Mouse (Mus musculus): Measurements from ENCODE around the gene Exoc3l.

The Exoc3l gene

DNA sequence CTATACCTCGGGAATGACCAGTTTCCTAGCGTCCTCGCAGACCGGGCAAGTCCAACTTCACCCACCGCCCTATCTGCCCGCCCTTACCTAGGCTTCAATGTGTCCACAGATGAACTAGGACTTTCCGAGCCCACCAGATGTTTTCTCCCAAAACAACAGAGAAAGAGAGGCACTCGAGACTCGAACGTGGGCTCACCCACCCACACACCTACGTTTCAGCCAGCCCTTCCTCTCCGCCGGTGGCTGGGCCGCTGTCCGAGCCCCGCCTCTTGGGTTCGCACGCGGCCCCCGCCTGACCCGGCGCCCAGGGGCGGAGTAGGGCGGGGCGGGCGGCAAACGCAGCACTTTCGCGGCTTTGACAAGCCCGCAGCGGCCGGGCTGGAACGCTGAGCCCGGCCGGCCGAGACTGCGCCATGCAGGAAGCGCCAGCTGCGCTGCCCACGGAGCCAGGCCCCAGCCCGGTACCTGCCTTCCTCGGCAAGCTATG lies 26.4 kb downstream of the Exoc3l start, which contains the start of gene Hsf4:
Gene Hsf4, plus strand, starts transcription at position 341 of the 487 bp plus-strand sequence.
- peak; percentile 82 to 90 for DNase-seq (ENCODE audit: inconsistent age in 2 of 2, low spot score in 1 of 2)

DNA sequence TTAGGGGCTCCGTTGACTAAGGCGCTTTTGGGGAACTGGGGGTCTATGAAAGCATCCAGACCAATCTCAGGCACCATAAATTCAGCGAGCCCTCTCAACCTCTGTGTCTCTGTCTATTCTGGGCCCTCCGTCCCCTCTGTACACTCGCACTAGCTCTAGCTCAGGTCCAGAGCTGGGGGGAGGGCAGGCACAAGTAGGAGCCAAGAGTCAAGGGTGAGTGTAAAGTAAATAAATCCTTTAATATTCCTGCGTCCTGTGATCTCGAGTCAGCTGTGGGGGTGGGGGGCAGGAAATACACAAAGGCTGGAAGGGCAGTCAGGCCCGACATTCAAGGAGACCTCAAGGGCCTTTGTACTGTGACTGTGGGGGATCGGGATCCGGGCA lies 26.8 kb downstream of the Exoc3l start:
- no peak for DNase-seq (ENCODE audit: inconsistent age in 2 of 2, low spot score in 1 of 2)

- peak; percentile 49 to 71 for DNase-seq (ENCODE audit: inconsistent age in 2 of 2, low spot score in 1 of 2)
Measured at GRCm38 (mm10) chr8:105268342-105269074, 27.4 kb downstream of the Exoc3l start.

DNA sequence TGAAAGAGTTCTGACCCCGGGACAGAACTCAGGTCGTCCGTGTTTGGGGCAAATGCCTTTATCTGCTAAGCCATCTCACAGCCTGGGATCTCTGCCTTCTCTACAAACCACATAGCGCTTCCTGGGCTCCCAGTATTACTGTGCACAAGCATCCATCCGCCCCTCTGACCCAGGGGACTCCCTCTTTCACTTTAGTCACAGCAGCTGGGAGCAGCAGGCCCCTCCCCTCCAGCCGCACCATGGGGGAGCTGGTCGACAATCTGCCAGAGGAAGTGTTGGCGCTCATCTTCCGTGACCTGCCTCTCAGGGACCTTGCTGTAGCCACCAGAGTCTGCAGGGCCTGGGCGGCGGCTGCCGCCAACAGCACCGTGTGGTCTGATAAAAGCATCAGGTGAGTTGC lies 29.1 kb downstream of the Exoc3l start:
- DNase-seq (ENCODE audit: inconsistent age in 2 of 2, low spot score in 1 of 2), result peak in 1 of 2 experiments; percentile 8

DNA sequence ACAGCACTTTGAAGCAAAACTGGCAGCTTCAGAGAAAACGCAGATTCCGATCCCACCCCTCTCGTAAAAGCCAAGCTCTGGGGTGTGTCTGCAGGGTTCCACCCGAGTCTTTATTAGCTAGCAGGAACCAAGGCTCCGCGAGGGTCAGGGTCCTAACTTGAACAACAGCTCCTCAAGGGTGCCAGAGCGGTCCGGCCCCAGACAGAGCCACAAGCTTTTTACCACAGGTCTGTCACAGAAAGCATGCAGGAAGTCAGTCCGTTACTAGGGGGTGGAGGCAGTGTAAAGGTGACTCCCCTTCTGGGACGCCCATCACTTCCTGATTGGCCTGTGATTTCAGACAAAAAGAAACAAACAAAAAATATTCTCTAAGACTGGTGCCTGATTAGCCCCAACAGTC lies 30.8 kb downstream of the Exoc3l start:
- peak; percentile 20 to 62 for DNase-seq (ENCODE audit: inconsistent age in 2 of 2, low spot score in 1 of 2)

DNA sequence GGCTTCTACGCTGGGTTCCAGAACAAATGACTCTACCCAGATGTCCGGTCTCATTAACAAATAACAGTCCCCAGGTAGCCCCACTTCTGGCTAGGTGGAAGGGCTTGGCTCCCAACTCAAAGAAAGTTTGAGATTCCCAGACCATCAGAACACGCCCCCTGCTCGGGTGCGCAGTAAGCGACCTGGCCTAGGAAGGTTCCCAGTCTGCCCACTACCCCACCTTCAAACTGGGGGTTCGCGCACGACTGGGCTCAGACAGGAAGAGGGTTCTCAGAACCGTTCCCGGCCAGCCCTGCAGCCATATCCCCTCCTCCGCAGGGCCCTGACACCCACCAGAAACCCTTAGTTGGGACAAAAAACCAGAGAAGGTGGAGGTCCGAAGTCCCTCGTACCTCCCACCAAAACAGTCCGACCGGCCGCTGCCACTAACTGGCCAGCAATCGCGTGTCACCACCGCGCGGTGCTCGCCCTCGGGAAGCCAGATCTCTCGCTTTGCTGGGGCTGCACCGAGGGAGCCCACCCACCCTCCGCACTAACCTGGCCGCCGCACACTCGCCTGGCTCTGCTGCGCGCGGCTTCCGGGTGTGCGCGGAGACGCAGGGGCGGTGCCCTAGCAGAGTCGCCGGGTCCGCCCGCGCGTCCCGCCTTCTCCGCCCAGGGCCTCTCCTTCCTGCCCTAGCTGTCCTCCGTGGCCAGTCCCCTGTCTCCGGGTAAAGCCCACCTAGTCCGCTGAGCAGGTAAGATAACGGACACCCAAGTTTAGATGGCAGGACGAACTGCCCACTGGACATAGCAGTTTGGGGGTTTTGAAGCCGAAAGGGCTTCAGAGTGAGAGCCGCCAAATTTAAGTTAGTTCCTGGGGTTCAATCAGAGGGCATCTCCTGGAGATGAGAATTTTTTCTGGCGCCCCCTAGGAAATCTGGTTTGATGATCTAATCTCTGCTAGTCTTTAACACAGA lies 31.6 kb downstream of the Exoc3l start, which contains the start of the genes Tradd and Fbxl8:
Gene Tradd, minus strand, starts transcription at position 586 of the 959 bp plus-strand sequence.
Gene Fbxl8, plus strand, starts transcription at position 625 of the 959 bp plus-strand sequence.
- peak; percentile 88 to 94 for DNase-seq (ENCODE audit: inconsistent age in 2 of 2, low spot score in 1 of 2)

GRCm38 (mm10) chr8:105263244-105263912 lies 32.5 kb downstream of the Exoc3l start:
- DNase-seq (ENCODE audit: inconsistent age in 2 of 2, low spot score in 1 of 2), result no peak

DNA sequence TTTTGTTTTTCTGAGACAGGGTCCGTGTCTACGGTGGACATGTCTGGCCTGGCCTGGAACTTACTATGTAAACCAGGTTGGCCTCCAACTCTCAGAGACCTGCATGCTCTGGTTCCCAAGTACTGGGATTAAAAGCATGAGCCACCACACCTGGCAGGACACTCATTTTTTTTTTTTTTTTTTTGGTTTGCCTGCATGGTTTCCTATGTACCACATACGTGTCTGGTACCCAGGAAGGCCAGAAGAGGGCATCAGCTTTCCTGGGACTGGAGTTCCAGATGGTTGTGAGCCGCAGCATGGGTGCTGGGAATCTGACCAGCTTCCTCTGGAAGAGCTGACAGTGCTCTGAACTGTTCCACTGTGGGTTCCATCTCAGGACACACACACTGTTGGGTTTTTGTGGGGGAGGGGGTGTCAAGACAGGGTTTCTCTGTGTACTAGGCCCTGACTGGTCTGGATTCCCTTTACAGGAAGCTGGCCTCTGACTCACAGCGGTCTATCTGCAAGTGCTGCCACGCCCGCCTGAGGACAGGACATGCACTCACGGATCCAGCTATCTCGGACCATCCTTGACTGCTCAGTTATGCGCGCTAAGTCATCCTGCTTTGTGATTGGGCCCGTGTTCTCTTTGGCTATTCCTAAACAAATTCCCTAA lies 34.4 kb downstream of the Exoc3l start:
- no peak for DNase-seq (ENCODE audit: inconsistent age in 2 of 2, low spot score in 1 of 2)

DNA sequence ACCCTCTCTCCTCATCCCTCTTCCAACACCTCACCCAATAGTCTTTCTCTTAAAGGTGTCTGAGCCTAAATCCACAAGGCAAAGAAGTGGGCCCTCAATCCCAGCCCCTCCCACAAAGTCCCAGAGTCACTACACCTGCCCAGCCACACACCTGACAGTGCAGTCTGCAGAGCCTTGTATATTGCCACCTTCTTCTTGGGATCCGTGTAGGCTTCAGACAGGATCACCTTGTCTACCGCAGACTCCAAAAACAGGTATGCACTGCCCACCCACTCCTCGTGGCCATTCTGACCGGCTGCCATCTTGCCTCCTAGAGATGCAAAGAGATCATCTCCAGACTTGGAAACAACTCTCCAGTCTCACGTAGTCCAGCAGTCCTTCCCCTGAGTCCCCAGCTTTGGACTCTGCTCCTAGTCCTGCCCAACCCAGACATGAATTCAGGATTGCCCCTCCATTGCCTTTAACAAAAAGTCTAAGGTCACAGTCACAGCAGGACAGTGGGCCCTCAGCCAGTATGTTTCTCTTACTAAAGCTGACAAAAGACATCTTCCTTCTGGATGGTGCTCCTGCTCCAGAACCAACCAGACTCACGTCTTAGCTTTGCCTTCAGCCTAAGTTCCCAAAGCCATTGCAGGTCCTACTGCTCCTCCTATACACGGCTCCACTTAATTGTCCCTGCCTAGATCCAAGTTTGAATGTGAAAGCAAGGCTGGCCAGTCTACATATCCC lies 35.4 kb downstream of the Exoc3l start:
- no peak for DNase-seq (ENCODE audit: inconsistent age in 2 of 2, low spot score in 1 of 2)

- peak; percentile 77 to 92 for DNase-seq (ENCODE audit: inconsistent age in 2 of 2, low spot score in 1 of 2)
Measured at GRCm38 (mm10) chr8:105259721-105260320, 36.1 kb downstream of the Exoc3l start.

DNA sequence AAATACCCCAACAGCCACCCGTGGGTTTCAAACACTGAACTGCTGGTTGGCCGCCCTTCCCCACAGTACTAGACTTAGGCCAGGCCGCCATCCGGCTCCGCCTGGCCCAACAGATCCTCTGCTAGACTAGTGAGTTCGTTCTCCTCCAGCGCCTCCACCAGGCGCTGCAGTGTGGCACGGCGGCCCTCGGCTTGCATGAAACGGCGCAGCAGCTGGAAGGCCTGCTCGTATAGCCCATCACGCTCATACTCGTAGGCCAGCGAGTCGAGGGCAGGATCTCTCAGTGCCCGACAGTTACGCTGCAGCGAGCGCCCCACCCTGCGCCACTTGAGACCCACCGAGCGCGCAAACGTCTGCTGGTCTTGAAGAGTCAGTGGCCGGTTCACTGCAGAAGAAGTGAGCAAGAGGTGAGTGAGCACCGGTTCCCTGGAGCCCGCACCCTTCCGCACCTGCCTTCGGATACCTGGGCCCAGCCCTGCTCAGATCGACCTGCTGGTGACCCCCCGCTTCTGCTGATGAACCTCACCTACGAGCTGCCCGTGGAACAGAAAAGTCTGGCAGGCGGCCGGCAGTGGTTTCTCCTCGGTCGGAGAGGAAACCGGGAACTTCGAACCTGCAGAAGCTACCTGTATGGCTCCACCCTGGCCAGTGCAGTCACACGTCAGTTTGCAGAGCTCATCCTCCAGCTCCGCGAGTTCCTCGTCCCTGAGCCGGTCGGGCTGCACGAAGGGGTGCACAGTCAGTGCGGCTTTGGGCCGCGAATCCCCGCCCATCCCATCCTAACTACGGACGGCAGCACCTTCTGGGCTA lies 36.8 kb downstream of the Exoc3l start:
- DNase-seq (ENCODE audit: inconsistent age in 2 of 2, low spot score in 1 of 2), result peak; percentile 18 to 44

GRCm38 (mm10) chr8:105257318-105258114 lies 38.4 kb downstream of the Exoc3l start:
- peak in 1 of 2 experiments; percentile 16 for DNase-seq (ENCODE audit: inconsistent age in 2 of 2, low spot score in 1 of 2)

DNA sequence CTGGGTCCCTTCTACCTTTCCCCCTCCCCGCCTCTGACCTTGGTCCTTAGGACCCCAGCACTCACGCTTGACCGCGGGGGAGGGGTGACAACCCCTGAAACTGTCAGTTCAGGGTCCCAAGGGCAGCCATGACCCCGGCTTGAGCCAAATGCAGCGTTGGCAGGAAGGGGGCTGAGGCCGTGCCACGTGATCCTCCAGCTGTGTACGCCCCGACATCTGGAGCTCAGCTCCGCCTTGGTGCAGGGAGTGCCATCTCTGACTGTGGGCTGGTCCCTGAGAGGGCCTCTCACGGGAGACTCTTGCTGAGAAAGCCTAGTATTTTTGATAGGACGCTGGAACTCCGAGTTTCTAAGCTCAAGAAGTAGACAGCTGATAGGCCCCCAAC lies 40.9 kb downstream of the Exoc3l start, which contains the start of gene B3gnt9:
Gene B3gnt9, minus strand, starts transcription at position 188 of the 385 bp plus-strand sequence.
- peak; percentile 59 to 77 for DNase-seq (ENCODE audit: inconsistent age in 2 of 2, low spot score in 1 of 2)

GRCm38 (mm10) chr8:105254152-105254965 lies 41.5 kb downstream of the Exoc3l start:
- DNase-seq (ENCODE audit: inconsistent age in 2 of 2, low spot score in 1 of 2), result peak; percentile 88 to 95

DNA sequence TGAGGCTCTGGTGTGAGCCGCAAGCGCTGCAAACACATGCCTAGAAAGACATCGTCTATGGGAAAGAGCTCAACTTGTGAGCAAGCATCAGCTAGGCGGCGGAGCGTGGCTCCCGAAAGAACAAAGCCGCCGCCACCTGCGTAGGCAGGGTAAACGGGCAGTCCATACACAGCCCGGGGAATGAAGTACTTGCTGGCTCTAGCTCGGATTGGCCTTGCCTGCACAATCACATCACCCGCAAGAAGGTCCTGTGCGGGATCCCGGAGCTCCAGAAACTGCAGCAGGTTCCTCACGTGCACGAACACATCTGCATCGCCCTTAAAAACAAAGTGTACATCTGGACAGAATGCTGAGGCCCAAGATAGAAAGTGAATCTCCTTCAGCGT lies 42.1 kb downstream of the Exoc3l start:
- DNase-seq (ENCODE audit: inconsistent age in 2 of 2, low spot score in 1 of 2), result no peak

DNA sequence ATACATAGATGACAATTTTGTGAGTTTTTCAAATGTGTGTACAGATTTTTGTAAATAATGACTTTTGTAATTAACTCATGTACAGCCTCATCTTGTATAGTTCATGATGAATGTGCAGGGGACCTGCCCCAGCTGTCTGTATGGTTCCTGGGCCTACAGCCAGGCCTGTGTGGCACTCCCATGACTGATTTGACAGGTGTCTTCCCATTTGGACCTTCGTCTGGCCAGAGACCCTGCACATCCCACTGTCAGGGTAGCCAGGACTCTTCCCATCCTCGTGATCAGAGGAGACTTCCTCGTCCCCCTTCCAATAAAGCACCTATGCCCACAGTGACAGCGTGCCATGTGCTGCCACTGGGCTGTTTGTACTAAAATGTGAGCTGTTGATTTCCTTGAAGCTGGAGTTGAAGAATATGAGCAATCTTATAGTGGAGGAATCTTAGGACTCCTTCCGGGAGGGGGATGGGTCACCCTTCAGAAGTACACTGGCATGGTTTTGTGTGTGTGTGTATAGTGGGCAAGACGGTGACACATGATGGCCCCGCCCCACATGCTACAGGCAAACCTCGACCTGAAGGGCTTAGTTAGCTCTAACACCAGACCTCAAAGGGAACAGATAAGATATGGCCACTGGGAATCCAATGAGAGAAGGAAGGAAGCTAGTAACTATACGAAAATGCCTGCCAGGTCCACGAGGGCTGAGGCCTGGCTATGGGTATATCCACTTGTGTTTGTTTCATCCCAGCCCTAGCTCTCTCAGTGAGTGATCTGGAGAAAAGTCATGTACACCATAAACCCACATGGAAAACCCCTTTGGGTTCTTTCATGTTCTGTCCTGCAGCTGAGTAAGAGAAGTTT lies 43.0 kb downstream of the Exoc3l start:
- no peak for DNase-seq (ENCODE audit: inconsistent age in 2 of 2, low spot score in 1 of 2)

All from adrenal gland, adult (tissue).